Mouse (Mus musculus): ENCODE data around the gene Sla2.
A peak's percentile ranks its signal among the peaks of the same experiment; 100 is the strongest.
"Not testable (repeated sequence)": the region's sequence is repeated elsewhere in the genome, so short reads cannot be mapped to it uniquely, and the experiment has no call there.

The Sla2 gene

DNA sequence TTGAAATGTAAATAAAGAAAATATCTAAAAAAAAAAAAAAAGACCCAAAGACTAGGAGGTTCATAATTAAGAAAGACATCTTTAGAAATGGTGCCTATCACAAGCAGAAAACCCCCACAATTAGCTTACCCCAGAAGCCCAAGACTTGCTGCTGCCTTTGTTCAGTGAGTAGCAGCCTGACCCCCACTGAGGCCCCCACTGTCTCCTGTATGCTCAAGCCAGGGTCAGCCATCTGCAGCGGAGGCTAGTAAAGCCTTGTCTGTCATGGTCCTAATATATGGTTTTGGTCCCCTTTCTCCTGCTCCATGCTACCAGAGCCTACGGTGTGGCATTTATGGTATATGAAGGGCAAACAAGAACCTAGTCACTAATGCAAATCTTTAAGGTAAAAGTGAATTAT, 14.4 kb upstream of the Sla2 start:
- DNase-seq: no peak

DNA sequence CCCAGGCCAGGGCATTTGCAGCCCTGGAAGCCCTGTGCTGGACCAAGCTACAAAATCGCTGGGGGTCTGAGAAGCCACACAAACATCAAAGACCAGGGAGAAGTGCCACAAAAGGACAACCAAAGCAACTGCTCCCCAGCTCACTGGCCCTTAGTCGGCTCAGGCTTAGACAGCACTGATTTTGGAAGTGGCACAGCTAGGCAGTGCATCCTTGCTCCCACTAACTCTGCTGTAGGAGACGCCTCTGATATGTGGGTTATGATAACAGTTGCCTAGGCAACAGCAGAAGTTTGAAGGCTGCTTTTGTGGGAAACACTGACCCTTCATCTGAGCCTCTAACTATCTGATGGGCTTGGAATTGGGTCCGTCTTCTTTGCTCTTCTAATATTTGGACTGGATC, 12.2 kb upstream of the Sla2 start:
- no peak for DNase-seq

DNA sequence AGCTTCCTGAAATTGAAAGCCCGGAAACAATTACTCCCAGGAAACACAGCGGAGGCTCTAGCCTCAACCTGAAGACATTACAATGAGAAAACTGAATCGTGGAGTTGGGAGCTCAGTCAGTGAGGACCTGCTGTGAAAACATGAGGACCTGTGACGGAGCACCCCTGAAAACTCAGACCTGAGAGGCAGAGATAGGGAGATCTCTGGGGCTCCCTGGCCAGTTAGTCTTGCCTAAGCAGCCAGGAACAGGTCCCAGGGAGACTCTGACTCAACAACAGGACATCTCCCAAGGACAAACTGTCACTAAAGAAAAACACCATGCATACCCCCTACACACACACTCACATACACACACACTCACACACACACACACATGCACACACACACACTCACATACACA, 11.4 kb upstream of the Sla2 start:
- no peak for DNase-seq

DNA sequence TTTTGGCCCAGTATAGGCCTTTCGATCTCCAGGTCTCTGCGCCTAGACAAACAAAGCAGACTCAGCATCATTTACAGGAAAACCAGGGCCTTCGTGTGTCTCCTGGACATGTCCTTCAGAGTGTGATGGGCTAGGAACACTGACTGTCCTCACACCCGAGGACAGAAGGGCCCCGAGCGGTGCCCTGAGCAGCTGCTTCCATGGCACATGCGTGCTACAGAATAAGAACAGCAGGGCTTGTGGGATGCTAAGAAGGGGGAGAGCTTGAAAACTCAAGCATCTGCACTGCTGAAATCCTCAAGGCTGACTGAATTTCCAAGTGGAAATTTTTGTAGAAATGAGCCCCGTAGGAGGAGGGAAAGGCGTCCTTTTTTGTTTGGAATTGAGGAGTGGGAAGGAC, 10.0 kb upstream of the Sla2 start:
- no peak for DNase-seq

DNA sequence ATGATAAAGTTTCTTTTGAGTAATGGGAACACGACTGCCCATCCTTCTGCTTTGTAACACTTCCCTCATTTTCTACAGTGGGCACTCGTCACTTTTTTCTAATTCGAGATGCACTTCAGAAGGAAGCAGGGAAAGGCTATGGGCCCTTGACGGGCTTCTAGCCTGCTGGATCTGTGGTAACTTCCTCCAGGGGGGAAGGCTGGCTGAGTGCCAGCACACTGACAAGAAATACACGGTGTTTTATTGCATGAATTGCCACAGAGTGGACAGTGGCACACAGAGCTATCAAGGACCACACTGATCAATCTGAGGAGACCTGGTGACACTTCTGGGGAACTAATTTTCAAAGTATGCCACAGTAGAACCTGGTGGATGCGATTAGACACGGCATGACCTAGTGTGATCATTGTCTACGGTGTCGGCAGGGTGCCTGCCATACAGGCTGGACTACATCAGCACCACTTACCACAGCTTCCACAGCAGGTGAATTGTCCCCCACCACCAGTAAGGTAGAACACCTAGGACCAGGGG, 9.5 kb upstream of the Sla2 start:
- DNase-seq: no peak

DNA sequence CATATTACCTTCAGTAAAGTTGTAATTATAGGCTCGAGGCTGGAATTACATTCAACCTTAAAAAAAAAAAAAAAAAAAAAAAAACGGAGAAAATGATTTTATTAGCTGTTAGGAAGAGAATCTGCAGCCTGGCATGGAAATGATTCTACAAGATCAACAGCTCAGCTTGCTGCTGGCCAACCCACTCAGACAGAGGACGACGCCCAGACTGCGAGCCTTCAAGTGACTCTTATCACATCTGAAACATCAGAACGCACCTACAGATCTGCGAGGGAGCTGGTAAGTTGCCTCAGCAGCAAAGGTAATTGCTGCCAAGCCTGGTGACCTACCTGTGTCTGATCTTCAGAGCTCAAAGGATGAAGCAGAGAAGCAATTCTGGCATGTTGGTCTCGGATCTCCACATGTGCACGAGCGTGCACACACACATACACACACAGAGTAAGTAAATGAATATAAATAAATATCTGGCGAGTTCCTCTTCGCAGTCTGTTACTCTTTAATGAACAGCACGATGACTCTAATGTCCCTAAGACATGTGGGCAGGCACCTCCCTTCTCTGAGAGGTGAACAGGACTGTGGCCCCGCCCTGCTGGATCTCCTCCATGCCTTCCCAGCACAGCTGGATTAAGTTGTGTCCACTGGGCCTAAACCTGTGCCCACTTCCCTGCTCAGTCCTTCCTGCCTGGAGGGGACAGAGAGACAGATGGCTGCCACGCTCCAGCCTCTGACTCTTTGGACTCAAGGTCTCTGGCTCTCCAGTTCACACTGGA, 7.7 kb upstream of the Sla2 start:
- no peak for DNase-seq

DNA sequence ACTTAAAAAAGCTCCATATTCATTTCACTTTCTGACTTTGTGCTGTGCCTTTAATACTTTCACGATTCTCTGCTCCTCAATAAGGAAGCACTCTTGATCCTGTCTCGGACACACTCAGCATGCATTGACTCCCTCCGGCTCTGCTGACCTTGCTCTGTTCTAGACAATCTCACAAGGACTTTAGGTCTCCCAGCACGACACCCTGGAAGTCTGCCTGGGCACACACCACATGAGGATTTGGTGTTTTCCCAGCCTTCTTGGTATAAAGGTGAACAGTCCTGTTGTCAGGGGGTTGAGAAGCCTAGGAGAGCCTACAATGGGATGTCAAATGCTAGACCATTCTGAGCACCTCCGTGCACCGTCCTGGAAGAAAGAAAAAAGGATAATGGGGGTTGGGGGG, 5.8 kb upstream of the Sla2 start:
- DNase-seq: no peak

DNA sequence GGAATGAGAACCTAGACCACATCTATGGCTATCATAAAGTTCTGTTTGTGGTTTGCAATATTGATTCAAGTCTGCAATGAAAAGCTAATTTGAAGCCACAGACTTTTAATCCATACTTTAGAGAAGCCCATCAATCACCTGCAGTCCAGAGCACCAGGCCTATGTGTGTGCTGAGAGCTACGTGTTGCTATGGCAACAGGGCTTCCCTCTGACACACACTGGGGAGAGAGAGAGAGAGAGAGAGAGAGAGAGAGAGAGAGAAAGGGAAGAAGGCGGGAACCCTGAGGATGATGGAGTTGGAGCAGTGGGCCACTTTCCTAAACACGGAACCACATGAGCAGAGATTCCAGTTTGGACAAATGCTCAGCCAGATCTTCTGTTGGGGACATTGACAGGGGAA, 5.2 kb upstream of the Sla2 start:
- DNase-seq: no peak

DNA sequence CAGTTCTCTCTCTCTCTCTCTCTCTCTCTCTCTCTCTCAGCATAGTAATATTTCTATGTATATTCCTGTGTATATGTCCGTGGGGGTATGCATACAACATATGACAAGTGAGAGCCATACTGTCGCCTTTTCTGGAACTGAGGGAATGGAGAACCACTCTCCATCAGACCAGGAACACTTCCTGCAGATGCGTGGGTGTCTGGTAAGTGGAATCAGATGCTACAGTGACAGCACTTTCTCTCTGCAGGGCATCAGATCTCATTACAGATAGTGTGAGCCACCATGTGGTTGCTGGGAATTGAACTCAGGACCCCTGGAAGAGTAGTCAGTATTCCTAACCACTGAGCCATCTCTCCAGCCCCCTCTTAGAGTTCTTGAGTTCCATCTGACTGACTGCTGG, 1.5 kb upstream of the Sla2 start:
- DNase-seq: no peak

DNA sequence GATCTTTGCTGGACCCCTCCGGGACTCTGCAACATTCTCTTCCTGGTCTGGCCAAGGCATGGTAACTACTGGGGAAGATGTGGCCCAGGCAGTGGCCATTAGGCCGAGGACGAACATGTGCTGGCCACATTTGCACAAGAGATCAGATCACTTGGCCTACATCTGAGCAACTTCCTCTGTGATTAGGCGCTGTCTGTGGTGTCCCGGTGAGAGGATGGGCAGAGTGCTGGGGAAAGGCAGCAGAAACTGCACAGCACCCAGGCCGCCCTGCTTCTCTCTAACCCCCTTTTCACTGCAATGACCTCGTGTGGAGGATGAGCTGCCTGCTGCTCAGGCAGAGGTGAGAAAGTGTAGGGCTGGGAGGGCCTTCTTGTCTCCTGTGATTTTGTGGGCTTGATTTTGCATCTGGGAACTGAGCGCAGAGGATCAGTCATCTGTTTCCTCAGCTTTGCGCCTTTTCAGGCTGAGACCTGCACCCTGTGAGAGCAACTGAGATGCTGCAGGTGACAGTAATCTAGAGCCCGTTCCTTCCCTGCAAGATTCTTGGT, 834 bp downstream of the Sla2 start:
- DNase-seq: no peak

DNA sequence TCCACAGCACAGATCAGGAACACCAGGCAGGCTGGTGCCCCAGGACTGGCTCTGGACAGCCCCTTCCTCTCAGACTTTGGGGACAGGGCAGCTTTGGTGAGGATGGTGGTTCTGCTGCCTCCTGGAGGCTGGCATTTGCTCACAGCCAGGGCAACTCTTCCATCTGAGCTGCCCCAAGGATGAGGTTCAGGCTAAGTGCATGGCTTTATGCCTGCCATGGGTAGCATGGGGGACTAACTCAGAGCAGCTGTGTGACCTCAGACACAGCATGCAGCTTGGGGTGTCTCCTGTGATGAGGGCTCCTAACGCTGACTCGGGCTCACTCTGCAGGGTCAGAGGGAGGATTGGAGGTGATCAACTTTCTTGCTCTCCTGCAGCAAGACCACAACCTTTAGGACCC, 1.3 kb downstream of the Sla2 start:
- not testable (repeated sequence) for DNase-seq

DNA sequence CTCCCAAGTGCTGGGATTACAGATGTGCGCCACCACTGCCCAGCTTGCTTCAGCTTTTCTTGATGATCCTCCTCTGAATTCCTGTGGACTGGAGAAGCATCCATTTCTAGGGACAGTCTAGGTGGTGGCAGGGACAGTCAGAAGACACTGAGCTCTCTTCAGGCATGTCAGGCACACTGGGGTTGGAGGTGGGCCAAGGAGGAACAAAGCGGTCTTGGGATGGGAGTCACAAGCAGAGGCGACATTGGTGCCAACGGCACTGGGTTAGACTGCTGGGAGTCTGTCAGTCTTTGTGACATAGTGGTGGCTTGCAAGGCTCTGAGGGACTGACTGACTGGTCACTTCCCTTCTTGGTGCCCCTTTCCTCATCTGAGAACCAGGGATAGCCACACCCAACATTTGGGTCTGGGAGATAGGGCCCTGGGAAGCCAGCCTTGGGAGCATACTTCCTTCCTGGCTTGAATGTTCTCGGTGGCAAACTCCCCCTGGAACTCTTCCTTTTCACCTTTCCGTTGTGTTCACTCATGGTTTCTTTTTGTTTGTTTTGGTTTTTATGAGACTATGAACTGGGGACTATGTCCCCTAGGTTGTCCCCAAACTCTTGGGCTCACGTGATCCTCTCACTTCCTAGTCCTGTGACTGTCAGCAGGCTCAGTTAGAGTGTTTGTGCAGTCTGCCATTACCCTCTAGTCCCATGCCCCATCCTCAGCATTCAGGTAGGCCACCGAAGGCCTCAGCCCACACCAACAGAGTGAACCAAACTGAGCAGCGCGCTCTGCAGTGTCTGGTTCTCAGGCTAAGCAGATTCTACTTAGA, 2.4 kb downstream of the Sla2 start:
- peak; percentile 29 for DNase-seq

DNA sequence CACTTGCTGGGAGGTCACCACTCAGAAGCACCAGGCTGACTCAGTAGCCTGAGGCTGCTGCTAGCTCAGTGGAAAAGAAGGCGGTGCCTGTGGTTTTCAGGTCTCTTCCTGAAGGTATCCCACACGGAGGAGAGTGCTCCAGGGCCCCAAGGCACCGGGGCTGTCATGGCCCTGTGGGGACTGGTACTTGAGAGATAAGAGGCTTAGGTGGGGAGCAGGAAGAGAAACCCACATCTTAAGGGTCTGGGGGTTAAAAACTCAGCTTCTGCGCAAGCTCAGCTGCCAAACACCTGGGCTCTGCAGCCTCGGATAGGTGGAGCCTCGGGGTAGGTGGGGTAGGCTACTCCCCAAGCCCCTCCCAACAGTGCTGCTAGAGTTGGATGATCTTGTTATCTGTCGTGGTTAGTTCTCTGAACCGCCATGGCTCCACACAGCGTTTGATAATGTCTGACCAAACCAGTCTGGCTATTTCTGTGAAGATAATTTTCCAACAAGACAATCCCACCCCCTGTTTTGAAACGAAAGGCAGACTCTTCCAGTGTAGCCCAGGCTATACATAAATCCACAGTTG, 4.5 kb downstream of the Sla2 start:
- DNase-seq: no peak

DNA sequence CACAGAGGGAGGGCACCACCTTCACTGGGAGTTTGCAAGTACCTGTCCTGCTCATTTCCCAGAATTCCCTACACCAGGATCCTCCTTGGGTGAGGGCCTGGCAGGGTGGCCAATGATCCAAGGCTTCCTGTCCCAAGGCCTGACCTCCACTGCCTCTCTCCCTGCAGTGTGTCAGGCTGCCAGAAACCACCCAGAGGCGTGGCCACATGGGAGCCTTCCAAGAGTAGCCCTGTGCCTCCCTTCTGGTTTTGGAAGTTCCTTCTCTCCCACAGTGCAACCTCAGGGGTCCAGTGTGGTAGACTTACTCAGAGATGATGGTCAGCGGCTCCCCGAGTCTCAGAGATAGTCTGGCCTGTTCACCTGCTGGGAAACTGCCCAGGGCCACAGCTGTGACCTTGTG, 7.5 kb downstream of the Sla2 start:
- DNase-seq: no peak

DNA sequence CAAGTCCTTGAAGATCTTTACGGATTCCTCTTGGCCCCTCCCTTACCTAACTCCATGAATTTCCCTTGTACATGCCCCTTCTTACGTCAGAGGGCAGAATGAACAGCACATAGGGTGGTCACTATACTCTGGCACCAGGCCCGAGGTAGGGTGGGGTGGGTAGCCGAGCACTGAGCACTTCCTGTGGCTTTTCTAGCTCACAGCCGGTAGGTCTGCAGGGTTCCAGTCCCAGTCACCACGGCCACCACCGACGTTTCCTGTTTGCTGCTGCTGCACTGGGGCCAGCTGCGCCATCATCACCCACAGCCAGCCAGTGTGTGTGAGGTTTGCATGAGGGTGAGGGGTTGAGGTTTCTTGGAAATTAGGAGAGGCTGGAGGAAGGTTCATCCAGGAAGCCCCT, 9.3 kb downstream of the Sla2 start:
- DNase-seq: peak; percentile 52

DNA sequence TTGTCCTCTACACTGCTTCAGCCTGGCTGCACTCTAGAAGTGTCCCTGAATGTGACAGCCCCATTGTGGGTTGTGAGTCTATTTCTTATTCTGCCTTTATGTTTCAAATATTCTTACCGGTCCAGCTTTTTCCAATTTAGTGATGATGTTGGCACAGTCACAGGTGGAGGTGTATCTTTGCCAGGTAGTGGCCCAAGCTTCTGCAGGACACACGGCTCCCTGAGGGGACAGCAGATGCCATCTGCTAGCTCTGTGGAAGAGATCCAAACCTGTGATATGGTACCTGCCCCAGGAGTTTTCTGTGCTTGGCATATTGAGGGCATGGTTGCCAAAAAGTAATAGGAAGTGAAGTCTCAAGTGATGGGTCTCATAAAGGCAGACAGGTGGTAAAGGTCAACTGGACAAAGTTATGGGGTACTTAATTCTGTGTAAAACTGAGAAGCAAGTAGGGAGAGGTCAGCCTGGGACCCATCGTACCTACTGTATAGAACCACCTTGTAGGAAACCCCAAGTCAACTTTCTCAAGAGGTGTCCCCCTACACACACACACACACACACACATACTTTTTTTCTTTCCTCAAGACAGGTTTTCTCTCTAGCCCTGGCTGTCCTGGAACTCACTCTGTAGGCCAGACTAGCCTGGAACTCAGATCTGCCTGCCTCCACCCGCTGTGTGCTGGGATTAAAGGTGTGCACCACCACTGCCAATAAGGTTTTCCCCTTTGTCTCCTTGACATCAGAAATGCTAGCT, 12.1 kb downstream of the Sla2 start:
- DNase-seq: no peak

DNA sequence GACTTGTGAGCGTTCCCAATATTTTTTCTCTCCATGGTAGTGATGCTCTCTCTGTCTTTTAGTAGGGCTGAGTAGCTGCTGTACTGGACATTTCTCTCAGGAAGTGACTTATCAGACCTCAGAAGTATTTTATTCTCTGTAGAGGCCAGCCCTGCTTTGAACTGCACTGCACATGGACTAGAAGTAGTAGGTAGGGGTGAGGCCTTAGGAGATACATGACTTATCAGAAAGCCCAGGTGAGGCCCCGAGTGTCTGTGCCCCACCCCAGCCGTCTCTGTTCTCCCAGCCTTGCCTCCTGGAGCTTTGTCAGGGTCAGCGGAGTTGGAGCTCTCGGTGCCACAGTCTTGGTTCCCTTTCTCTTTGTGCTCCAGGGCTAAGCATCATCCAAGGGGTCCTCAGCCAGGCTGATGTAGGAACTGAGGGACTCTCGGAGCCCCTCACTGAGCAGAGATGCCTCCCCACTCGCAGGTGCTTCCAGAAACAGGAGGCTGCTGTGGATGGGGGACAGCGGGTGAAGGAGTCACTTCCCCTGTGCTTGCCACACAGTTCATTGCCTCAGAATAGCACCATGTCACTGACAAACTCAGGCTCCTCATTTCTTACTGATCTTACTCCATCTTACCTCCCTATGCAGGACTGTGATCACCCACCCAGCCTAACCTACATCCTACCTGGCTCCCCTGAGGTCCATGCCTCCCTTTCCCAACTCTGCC, 12.8 kb downstream of the Sla2 start:
- no peak for DNase-seq

DNA sequence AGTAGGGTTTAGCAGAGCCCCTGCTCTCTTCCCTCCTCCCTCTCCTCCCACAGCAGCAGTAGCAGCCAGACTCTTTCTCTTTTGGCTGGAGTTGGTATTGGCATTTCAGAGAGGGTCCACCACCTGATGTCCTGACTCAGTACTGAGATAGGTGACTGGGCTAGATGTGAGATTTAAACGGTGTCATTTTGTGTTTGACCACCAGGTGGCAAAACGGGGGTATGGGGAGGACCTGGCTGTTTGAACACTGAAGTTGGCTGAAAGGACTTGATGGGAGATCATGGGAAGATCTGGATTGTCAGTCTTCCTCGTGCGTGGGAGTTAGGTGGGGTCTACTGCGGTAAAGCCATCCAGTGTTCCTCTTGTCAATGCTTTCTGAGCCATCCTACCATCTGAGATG, 13.4 kb downstream of the Sla2 start:
- DNase-seq: peak; percentile 61

DNA sequence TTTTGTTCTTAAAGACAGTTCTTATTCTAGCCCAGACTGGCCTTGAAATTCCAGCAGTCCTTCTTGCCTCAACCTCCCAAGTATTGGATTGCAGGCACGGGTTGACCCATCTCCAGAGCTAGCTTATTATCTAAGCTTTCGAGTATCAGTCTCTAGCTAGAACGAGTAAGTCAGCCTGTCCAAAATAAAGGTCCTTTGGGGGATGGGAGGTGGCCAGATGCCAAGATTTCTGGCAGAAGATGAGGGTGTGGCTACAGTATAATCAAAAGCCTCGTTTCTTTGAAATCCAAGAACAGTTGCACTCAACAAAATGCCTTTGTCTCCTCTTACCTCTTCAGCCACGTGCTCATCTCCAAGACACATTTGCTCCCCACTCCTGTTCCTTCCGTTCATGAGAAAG, 16.5 kb downstream of the Sla2 start:
- no peak for DNase-seq

DNA sequence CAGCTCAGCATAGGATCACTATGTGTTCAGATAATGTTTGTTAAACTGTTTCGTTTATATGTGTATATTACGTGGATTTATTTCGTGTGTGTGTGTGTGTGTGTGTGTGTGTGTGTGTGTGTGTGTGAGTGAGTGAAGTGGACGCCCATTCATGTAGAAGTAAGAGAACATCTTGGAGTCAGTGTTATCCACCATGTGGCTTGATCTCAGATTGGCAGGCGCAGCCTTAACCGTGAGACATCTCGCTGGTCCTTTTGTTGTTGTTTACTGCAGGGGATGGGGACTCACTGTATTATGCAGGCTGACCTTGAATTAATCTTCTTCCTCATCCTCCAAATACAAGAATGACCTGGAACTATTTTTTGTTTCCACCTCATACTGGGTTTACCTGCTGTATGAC, 17.4 kb downstream of the Sla2 start:
- DNase-seq: no peak

DNA sequence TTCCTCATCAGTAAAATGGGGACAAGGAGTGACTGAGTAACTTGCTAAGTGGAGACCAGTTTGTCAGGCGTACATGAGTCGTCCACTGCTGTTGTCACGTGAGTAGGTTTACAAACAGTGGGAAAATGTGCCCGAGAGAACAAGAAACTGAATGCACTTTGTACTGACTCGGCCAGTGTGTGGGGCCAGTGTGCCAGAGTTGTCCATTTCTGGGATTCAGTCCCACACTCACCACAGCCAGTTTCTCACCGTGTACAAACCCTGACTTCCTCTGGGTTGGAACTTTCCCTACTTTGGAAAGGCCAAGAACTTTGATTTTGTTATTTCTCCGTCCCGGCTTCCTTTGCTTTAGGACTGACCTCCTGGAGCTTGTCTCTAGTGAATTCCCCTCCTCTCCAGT, 18.0 kb downstream of the Sla2 start:
- no peak for DNase-seq

DNA sequence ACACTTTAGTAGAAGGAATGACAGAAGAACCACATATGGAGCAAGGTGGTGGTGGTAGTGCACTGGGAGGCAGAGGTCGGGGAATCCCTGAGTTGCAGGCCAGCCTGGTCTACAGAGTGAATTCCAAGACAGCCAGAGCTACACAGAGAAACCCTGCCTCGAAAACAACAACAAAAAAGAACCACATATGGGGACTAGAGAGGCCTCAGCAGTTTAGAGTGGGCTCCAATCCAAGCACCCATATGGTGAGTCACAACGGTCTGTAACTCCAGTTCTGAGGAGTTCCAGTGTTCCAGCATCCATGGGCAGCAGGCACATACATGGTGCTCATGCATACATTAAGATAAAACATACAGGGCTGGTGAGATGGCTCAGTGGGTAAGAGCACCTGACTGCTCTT, 22.5 kb downstream of the Sla2 start:
- DNase-seq: no peak
